Mouse (Mus musculus): ENCODE results near the gene Slc10a7.
"Not testable (repeated sequence)": the region's sequence is repeated elsewhere in the genome, so short reads cannot be mapped to it uniquely, and the experiment has no call there.

The Slc10a7 gene

DNA sequence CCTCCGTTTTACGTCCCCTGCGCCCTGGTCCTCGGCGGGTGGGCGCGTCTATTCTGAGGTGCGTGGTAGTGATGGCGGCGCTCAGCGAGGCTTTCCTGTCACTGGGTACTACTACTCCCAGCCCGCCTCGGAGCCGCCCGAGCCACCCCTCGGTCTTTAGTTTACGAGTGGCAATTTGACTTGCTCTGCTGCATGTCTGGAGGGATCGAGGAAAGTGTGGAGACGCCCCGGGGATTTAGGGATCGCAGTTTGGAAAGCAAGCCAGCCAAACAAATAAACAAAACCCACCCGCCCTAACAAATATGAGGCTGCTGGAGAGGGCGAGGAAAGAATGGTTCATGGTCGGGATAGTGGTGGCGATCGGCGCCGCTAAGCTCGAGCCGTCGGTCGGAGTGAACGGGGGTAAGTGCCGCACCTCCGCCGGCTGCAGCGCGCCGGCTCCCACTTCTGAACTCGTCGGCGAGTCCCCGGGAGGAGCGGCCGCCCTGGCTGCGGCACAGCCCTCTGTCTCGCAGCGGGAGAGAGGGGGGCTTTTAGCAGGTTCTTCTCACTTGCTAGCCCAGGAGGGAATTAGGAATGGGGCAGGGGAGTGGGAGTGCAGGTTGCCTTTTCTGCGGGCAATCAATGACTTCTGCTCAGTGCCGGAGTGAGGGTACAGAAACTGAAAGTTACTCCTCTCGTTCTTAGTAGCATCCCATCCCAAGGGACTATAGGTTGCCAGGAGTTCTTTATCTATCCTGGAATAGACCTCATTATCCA is at the start of gene Slc10a7:
Gene Slc10a7 (plus strand): TSS at position 74 of the 759 bp plus-strand sequence.
- DNase-seq = peak; percentile 91

DNA sequence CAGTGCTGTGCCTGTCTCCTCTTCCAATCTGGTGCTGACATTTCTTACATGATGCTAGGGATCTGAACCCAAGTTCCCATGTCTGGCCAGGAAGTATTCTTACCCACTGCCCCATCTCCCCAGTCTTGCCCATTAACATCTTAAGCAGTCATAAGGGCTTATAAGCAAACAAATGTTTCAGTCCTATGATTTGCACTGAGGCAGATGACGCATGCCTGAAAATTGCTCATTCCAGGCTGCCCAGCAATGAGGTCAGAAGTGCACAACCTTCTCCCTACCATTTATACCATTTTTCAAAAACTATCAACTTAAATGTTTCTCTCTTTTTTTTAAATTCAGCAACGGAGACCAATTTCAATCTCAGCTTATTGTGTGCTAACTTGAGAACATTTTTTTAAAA is 45.2 kb upstream of the Slc10a7 start:
- no peak for DNase-seq

DNA sequence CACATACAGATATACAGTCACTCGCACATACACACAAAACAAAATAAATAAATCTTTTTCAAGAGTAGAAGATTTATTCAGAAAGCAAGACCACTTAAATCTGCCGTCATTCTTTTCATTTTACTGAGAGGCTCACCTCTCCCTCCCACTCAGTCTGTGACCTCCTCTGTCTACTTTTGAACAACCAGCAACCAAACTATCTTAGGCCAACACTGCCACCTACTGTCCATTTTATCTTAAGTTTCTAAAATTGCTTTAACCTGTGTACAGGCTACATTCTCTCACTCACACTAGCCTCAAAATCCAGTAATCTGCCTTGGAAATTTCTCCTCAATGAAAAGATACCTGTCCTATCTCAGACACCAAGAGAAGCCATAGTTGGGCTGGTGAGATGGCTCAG is 41.3 kb upstream of the Slc10a7 start:
- no peak for DNase-seq

DNA sequence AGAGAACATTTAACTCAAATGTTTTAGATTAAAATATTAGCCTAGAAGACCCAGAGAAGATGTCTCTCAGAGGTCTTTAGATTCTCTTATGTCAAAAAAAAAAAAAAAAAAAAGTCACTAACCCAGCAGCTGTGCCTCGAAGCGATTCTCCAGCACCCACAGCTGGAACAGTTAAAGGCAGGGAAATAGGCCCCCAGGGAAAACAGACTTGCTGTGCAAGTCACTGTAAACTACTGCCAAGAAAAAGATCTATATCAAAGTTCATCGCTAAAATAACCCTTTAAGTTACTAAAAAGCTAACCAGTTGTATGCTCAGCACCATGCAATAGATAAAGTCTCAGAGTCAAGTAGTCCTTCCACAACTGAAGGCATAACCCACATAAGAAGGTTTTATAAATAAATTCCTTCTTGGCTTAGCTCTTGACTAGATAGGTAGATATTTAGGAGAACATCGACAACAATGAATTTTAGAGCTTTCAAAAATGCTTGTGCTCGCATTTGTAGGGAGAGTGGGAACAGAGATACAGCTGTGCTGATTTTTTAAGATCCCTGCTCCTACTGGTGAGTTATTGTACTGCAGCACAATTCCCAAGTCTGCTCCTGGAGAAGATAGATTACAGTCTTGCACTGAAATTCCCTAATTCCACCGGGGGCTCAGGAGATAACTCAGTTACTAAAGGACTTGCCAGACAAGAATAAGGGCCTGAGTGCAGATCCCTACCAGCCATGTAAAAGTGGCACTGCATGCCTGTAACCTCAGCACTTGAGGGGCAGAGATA is 31.9 kb upstream of the Slc10a7 start:
- no peak for DNase-seq

DNA sequence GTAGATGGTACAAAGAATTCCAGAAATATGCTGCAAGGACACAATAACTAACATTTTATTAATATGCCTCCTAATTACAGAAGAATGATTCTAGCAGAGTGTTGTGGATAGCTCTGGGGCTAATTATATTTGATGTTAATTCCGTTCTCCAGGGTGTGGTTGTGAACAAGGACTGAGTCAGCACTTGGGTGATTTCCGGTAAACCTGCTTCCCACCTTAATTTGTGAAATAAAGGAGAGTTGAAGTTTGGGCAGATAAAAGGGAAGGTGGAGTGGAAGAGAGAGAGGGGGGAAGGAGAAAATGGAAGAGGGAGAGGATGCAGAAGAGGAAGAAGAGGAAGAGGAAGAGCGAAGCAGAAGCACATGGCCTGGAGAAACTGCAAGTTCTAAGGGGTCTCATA is 19.4 kb upstream of the Slc10a7 start:
- no peak for DNase-seq

DNA sequence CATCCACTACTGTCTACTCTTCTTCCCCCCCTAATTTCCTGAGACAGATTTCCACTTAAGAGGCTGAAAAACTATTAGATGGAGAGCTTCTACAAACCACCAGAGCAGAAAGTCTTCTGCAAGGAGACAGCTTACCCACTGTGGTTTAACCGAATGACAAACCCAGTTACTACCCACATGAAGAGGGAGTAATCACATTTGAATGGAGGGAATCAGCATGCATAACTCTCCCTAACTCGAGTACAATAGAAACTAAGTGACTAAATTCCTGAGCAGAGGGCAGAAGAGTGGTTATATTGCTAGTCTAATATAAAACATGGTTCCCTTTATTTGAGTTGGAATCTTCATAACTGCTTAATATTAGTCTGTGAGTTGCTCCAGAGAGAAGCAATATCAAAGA is 16.1 kb upstream of the Slc10a7 start:
- DNase-seq = no peak

DNA sequence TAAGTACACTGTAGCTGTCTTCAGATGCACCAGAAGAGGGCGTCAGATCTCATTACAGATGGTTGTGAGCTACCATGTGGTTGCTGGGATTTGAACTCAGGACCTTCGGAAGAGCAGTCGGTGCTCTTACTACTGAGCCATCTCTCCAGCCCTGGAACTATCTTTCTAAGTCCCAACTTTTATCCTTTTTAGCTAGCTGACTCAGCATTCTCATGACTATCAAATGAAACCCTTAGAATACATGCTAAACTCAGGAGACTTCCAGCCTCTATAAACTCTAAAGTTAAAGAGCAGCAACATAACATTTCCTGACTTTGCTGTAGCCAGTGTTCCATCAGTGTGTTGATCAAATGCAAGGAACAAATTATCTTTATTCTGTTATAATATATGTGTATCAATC is 12.9 kb upstream of the Slc10a7 start:
- DNase-seq = not testable (repeated sequence)

DNA sequence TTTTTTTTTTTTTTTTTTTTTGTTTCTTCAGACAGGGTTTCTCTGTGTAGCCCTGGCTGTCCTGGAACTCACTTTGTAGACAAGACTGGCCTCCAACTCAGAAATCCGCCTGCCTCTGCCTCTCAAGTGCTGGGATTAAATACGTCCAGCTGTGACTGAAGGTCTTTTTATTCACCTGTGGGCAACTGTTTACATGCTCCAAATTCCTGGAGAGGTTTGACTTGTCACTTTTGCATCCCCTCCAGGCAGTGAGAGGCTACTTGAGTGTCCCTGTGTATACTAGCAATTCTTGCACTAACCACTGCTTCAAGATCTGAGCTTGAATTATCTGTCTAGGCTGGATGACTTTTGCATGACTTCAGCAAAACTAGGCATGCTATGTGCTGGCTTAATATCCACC is 6.4 kb upstream of the Slc10a7 start:
- no peak for DNase-seq

DNA sequence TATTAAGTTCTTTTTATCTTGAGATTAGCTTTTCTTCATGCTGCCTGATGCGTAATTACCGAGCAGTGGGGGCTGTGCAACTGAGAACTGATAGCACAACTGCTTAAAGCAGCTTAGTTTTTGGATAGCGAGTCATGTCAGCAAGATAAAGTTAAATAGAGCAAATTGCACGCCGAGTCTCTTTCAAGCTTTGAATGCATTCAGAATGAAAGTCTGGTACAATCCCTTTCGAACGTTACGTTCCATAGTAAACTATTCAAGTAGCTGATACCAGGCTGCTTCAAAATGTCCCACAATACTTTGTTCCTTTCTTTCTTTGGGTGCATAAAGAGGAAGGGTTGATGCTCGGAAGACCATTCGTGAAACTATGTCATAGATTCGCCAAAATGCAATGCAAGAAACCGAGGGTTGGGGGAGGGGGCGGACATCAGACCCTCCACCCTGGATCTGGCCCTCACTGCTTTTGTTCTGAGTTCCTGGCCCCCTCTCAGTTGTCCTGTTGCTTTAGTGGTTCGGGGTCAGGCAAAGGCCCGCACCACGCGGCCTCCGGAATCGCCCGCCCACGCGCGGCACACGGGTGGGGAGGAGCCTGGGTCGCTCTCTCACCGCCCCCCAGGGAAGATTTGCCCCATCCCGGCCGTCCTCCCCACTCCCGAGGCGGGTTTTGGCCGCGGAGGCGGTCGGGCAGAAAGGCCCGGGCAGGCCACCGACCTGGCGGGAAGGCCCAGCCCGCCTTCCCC is 997 bp upstream of the Slc10a7 start:
- no peak for DNase-seq

DNA sequence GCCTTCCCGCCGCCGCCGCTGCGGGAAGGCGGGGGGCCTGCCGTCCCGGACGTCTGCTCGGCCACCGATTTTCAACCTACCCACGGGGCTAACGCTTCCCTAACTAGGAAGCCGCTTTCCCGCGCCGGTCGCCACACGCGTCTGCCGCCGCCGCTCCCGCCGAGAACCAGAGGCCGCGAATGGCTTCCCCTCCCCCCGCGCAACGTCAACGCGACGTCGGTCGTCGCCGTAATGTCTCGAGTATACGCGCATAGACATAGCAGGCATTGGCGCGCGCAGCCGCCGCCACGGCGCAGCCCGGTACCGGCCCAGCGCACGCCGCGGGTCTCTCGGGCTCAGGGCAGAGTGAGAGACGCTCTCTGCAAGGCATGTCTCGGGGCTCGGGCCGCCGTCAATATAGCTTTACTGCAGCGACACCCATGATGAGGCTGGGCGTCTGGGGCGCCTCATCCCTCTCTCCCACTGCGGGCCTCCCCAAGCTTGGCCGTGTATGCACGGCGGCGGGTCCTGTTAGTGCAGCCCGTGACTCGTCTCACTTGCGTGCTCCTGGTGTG is 350 bp upstream of the Slc10a7 start, which contains the start of gene Rbmxl1:
Gene Rbmxl1 (minus strand): TSS at position 180 of the 554 bp plus-strand sequence.
- peak; percentile 88 for DNase-seq

DNA sequence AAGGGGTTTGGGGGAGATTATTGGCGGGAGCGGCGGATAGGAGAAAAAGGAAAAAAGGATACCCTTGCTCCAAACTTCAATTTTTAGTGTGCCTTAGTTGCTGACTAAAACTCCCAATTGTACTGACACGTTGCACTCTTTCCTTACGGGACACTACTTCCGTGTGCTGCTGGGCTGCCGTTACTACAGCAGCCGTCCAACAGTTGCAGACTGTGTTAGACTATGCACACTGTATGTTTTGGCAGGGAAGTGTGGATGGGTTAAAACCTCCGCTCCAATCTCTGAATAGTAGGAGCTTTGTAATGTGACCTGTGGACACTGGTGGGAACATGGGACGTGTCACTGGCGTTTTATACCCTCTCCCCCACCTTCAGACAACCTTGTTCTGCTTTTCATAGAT is 948 bp downstream of the Slc10a7 start:
- no peak for DNase-seq

DNA sequence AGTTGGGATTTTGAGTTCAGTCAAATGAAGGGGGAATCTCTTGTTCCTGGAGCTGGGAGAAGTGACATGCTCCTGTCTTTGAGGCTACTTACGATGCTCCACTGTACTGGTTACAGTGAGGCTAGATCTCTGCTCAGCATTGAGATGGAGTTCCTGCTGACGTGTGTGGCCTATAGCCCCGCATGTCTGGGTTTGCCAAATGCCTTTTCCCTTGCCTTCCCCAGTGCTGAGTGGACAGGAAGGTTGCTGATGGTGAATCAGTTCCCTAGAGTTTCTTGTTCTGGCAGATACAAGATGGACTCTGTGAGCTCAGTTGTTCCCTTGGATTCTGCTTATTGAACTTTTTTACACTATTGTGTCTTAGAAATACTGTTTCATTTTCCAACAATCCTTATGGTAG is 1.8 kb downstream of the Slc10a7 start:
- no peak for DNase-seq

DNA sequence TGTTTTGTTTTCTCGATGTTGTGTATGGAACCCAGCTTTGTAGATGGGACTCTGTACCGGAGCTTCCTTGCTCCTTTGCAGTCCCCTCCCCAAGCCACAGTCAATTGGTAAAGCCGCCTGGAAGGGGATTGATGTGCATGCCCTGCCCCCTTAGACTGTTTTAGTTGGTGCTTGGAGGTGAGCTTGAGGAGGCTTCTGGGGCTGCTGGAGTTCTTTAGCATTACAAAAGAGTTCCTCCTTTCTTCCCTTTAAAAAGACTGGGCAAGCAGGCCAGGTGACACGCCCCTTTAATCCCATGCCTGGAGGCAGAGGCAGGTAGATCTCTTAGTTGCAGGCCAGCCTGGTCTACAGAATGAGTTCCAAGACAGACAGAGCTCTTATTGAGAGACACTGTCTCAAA is 4.0 kb downstream of the Slc10a7 start:
- DNase-seq = no peak

DNA sequence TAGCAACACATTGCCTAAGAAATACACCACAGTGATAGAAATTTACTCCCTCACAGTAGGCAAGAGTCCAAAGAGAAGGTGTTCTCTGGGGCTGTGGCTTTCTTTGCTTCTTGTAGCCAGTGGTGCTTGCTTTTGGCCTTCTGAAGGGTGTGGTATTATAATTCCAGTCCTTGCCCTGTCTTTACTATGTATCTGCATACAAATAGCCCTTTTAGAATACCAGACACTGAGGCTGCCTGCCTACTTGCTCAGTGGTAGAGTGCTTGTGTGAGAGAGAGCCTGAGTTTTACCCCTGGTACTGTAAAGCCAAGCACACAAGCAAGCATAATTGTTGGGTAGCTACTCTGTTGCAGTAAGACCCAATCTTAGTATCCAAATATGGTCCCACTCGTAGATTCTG is 5.6 kb downstream of the Slc10a7 start:
- DNase-seq = no peak

DNA sequence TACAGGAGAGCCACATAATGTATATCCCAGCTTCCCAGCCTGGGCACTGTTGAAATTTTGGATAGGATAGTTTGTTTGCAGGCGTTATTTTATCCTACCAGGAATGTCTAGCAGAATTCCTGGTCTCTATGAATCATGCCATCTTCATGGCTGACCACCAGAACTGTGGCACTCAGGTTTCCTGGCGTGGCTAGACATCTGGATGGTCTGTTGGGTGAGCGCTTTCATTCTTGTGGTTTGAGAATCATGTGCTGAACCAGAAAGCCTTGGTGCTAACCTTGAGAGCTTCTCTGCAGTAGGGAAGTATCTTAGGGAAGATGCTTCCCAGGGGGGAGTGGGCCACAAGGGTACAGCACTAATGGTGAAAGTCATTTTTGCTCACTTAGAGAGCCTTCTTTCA is 6.0 kb downstream of the Slc10a7 start:
- DNase-seq = no peak

DNA sequence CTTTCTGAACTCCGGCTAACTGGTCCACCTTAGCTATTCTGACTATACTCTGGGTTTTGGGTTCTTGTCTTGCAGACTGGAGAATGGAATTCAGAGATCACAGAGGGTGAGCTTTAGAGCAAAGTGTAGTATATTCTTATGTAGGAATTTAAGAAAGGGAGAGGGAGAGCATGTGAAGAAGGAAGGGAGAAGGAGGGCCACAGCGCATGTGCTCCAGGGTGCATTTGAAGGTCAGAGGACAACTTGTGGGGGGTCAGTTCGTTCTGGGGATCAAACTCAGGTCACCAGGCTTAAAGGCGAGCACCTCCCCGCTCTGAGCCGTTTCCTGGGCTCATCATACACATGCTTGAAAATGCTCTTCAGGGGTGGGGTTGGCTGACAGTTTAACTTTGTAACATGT is 24.8 kb downstream of the Slc10a7 start:
- DNase-seq = no peak

DNA sequence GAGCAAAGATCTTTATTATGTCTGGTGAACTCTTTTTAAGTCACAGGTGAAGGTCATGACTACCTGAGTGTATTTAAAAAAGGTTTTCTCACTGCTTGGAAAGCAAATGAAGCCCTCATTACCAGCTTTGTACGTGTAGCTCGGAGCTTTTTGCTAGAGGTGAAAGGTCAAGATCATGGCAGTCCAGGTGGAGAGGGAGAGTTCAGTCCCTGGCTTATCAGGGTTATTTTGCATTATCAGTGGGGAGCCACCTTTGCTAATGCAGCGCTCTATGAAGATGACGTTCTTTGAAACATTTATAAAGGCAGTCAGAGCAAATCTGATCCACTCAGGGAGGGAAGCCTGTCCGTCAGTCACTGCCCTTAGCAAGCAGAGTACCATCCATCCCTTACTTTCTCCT is 27.6 kb downstream of the Slc10a7 start:
- no peak for DNase-seq

DNA sequence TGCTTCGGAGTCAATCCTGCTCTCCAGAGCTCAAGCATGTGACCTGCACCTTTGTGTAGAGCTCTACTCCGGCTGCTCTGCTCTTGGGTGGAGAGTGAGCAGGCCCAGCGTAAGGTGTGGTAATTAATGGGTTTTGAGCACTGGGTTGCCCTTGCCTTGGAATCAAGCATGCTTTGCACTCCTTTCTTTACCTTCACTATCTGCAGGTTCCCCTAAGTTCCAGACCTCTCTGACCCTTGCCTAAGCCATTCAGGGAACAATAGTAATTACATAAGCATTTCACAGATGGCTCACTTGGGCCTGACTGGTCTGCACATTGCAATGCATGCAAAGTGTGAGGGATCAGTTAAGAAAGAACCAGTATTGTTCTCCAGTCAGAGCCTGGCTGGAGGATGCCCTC is 28.6 kb downstream of the Slc10a7 start:
- DNase-seq = no peak

DNA sequence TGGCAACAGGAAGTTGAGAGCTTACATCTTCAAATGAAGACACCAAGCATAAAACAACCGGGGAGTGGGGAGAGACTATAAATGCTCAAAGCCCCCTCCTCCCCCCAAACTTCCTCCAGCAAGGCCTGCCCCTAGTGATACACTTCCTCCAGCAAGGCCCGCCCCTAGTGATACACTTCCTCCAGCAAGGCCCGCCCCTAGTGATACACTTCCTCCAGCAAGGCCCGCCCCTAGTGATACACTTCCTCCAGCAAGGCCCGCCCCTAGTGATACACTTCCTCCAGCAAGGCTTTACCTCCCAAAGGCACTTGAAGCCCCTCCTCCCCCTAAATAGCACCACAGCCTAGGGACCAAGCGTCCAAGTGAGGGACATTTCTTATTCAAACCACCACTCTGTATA is 33.5 kb downstream of the Slc10a7 start:
- DNase-seq = not testable (repeated sequence)

DNA sequence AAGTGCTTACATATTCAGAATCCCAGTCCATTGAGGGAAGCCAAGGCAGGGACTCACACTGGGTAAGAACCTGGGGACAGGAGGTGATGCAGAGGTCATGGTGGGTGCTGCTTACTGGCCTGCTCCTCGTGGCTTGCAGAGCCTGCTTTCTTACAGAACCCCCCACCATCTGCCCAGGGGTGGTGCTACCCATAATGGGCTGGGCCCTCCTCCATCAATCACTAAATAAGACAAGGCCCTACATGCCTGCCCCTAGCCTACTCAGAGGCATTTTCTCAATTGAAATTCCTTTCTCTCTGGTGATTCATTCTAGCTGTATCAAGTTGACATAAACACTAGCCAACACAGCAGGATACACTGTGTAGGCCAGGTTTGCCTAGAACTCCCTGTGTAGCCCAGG is 34.5 kb downstream of the Slc10a7 start:
- DNase-seq = no peak

DNA sequence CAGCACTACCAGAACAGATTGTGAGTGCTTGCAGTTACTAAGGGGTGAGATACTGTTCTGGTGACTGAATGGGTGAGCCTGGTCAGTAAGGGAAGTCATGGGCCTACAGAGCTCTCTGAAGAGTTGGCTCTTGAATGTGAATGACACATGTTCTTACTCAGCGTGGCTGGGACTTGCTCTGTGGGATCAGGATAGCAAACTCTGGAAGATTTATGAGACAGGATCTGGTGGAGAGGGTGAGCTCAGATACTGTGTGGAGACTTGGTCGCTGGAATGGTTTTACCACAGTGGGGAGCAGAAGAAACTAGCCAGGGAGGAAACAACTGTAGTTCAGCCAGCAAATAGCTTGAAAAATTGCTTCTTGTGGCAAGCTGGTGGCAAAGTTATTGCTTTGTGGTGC is 35.4 kb downstream of the Slc10a7 start:
- no peak for DNase-seq

DNA sequence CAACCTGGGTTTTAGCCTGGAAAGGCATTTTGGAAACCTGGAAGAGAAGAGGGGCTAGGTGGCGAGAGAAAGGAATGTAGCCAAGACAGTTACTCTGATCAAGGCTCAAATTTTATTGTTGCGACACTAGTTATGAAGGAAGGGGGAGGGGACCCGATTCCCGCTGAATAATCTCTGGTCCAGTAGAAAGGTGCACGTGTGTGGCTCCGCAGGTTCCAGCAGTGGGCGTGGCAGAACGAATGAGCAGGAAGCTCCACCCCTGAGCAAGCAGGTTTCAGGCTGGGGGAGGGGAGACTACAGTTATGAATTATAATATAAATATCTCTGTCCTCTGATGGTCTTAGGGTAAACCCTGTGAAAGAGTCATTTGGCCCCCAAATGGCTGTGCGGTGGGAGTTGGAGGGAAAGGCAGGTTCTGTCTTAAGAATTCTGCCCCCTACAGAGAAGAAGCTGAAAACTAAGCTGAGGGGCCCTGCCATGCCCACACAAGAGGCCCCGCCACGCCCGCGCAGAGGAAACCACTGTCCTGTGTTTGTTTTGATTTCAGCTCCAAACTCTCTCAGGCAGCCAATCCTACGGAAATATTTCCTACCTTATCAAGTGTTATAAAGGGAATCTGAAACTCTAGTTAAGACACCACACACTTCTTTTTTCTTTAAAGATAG is 36.1 kb downstream of the Slc10a7 start:
- DNase-seq = not testable (repeated sequence)

Measured in right cerebral cortex, postnatal 25 days (tissue).